Mouse (Mus musculus) CH12.LX (cell line): ENCODE measurements around the gene Oas1d. TPM values are rescaled to one million over a fixed set of nuclear protein-coding genes. Genes with fewer than 3 reads are reported as not detected.

Experiments used
- DNase-seq: peaks from one replicate; pipeline ENCODE4 v3.0.0-alpha.2; 2013; ENCODE audit errors: extremely low read depth
- H3K27ac ChIP-seq: 2 replicates; pipeline ENCODE4 v1.5.1; 2012; ENCODE audit warnings: low read depth, mild to moderate bottlenecking, control low read depth, moderate library complexity; ENCODE audit not compliant: insufficient read depth
- H3K27me3 ChIP-seq: replicated peaks from 2 replicates; pipeline ENCODE3; 2012; ENCODE audit warnings: inconsistent platforms
- H3K36me3 ChIP-seq, 2 experiments: replicated peaks in 1 of 2; 2 replicates each; pipeline versions ENCODE3 to v1.6.1; 2012; ENCODE audit warnings: inconsistent platforms in 1 of 2, low read length in 1 of 2, mild to moderate bottlenecking in 1 of 2, mixed read lengths in 1 of 2, moderate library complexity in 1 of 2; ENCODE audit not compliant: control insufficient read depth in 1 of 2, insufficient read depth in 1 of 2
- H3K4me1 ChIP-seq, 2 experiments: 2 replicates each; pipeline ENCODE4 v1.6.1; 2012; ENCODE audit warnings: inconsistent platforms in 1 of 2, moderate library complexity in 1 of 2; ENCODE audit not compliant: insufficient read depth in 2 of 2, control insufficient read depth in 1 of 2
- H3K4me2 ChIP-seq: 2 replicates; pipeline ENCODE4 v1.6.1; 2012; ENCODE audit warnings: low read depth, mild to moderate bottlenecking, control low read depth; ENCODE audit not compliant: poor library complexity, insufficient read depth, severe bottlenecking
- H3K4me3 ChIP-seq, 3 experiments: fragments of 150-350 bp in 1 of 3; sonication (generic) in 1 of 3; replicated peaks in 1 of 3; 2 replicates each; pipeline versions ENCODE3 to v1.5.1; 2011 to 2012; ENCODE audit warnings: low read depth in 2 of 3, low read length in 2 of 3, mild to moderate bottlenecking in 2 of 3, moderate library complexity in 2 of 3, control low read depth in 1 of 3, improper control_type of control experiment in 1 of 3, inconsistent platforms in 1 of 3, mixed read lengths in 1 of 3; ENCODE audit not compliant: poor library complexity in 1 of 3
- H3K79me2 ChIP-seq: replicated peaks from 2 replicates; pipeline ENCODE4 v1.6.1; 2012; ENCODE audit warnings: mild to moderate bottlenecking, moderate library complexity; ENCODE audit not compliant: control insufficient read depth, poor library complexity, insufficient read depth, severe bottlenecking; ENCODE audit errors: extremely low read depth
- H3K9ac ChIP-seq: 2 replicates; pipeline ENCODE4 v1.6.1; 2012; ENCODE audit warnings: low read depth, mild to moderate bottlenecking, control low read depth, moderate library complexity; ENCODE audit not compliant: insufficient read depth
- H3K9me3 ChIP-seq: replicated peaks from 2 replicates; pipeline ENCODE3; 2012; ENCODE audit warnings: low read length, inconsistent platforms, mixed read lengths
- CHD2 ChIP-seq: IDR thresholded peaks from 2 replicates; pipeline ENCODE4 v1.6.1; 2011; ENCODE audit warnings: low read length, improper control_type of control experiment
- E2F4 ChIP-seq: IDR thresholded peaks from 2 replicates; pipeline ENCODE4 v1.6.1; 2011; ENCODE audit warnings: low read depth, low read length, improper control_type of control experiment; ENCODE audit not compliant: insufficient replicate concordance
- ELF1 ChIP-seq: IDR thresholded peaks from 2 replicates; pipeline ENCODE4 v1.6.1; 2014; ENCODE audit warnings: low read depth, mild to moderate bottlenecking, inconsistent platforms, low read length, improper control_type of control experiment
- EP300 ChIP-seq: IDR thresholded peaks from 2 replicates; pipeline ENCODE4 v1.6.1; 2011; ENCODE audit warnings: low read length, improper control_type of control experiment
- GABPA ChIP-seq: IDR thresholded peaks from 2 replicates; pipeline ENCODE4 v1.6.1; 2012; ENCODE audit warnings: low read depth, low read length, improper control_type of control experiment, inconsistent platforms; ENCODE audit not compliant: insufficient replicate concordance
- KAT2A ChIP-seq: IDR thresholded peaks from 2 replicates; pipeline ENCODE4 v1.6.1; 2012; ENCODE audit warnings: low read length, improper control_type of control experiment, inconsistent platforms; ENCODE audit not compliant: insufficient replicate concordance
- MAFK ChIP-seq: IDR thresholded peaks from 2 replicates; pipeline ENCODE4 v1.6.1; 2011; ENCODE audit warnings: low read length, improper control_type of control experiment; ENCODE audit not compliant: insufficient replicate concordance
- MAZ ChIP-seq: IDR thresholded peaks from 2 replicates; pipeline ENCODE4 v1.6.1; 2012; ENCODE audit warnings: low read depth, mild to moderate bottlenecking, inconsistent platforms, low read length, improper control_type of control experiment, moderate library complexity
- MXI1 ChIP-seq: IDR thresholded peaks from 2 replicates; pipeline ENCODE4 v1.6.1; 2011; ENCODE audit warnings: mild to moderate bottlenecking, low read depth, low read length, improper control_type of control experiment
- MYC ChIP-seq: IDR thresholded peaks from 2 replicates; pipeline ENCODE4 v1.6.1; 2011; ENCODE audit warnings: low read depth, mild to moderate bottlenecking, improper control_type of control experiment, low read length
- POLR2AphosphoS2 ChIP-seq: IDR thresholded peaks from 2 replicates; pipeline ENCODE4 v1.6.1; 2011; ENCODE audit warnings: low read depth, low read length, improper control_type of control experiment
- RAD21 ChIP-seq: IDR thresholded peaks from 2 replicates; pipeline ENCODE4 v1.6.1; 2011; ENCODE audit warnings: low read depth, mild to moderate bottlenecking, low read length, improper control_type of control experiment, moderate library complexity
- SMC3 ChIP-seq: IDR thresholded peaks from 2 replicates; pipeline ENCODE4 v1.6.1; 2011; ENCODE audit warnings: low read depth, low read length, improper control_type of control experiment
- TCF12 ChIP-seq: IDR thresholded peaks from 2 replicates; pipeline ENCODE4 v1.6.1; 2014; ENCODE audit warnings: low read depth, mild to moderate bottlenecking, inconsistent platforms, low read length, improper control_type of control experiment
- USF1 ChIP-seq: IDR thresholded peaks from 2 replicates; pipeline ENCODE4 v1.6.1; 2014; ENCODE audit warnings: low read depth, mild to moderate bottlenecking, inconsistent platforms, low read length, improper control_type of control experiment
- USF2 ChIP-seq: conservative IDR thresholded peaks from 2 replicates; pipeline ENCODE4 v1.6.1; 2011; ENCODE audit warnings: low read depth, low read length, improper control_type of control experiment
- ZKSCAN1 ChIP-seq: IDR thresholded peaks from 2 replicates; pipeline ENCODE4 v1.6.1; 2012; ENCODE audit warnings: low read depth, inconsistent platforms, low read length, improper control_type of control experiment, borderline replicate concordance
- ZMIZ1 ChIP-seq: IDR thresholded peaks from 2 replicates; pipeline ENCODE4 v1.6.1; 2012; ENCODE audit warnings: low read depth, mild to moderate bottlenecking, inconsistent platforms, low read length, improper control_type of control experiment
- ZNF384 ChIP-seq: IDR thresholded peaks from 2 replicates; pipeline ENCODE4 v1.6.1; 2012; ENCODE audit warnings: low read depth, low read length, improper control_type of control experiment, inconsistent platforms
- dilution Hi-C: fragments of 300-500 bp; cut with MboI; formaldehyde crosslinking; loops from 2 replicates; pipeline ENCODE4 v1.14.3; 2020; ENCODE audit warnings: low sequenced_read_pairs; ENCODE audit not compliant: extremely low pct_unique_long_range_greater_than_20kb, extremely low pct_ligation_motif_present
- in situ Hi-C: fragments of 300-500 bp; cut with MboI; formaldehyde crosslinking; loops from 3 replicates; pipeline ENCODE4 v1.14.3; 2019; ENCODE audit warnings: low sequenced_read_pairs, low pct_ligation_motif_present, low pct_unique_long_range_greater_than_20kb, mixed read lengths
- polyA plus RNA-seq: library from polyadenylated mRNA; unstranded; fragments of >175 nt; gene quantifications from 2 replicates; pipeline ENCODE4 v1.2.1, GENCODE M21; 2012; ENCODE audit warnings: low read depth; ENCODE audit not compliant: insufficient read length
- total RNA-seq, 2 experiments: library from RNA; depleted of rRNA; stranded (reverse); fragments of 300-350 nt in 1 of 2; fragments of >200 nt in 1 of 2; gene quantifications; 2 replicates each; pipeline ENCODE4 v1.2.3; 2012 to 2014

Gene Oas1d
- total and polyA plus RNA-seq, 3 experiments: not detected

- no peaks in the 10 kb centered on the region for H3K9me3 ChIP-seq
- H3K36me3 ChIP-seq: no peaks in the 10 kb centered on the region
- no peak overlapping the region for H3K4me3 ChIP-seq
- dilution Hi-C loops: no loop called here
- H3K27ac ChIP-seq: no peak overlapping the region
- no peak overlapping the region for H3K4me2 ChIP-seq
- H3K4me1 ChIP-seq: no peaks in the 10 kb centered on the region
- DNase-seq: no peak
- no peaks in the 10 kb centered on the region for H3K79me2 ChIP-seq
- in situ Hi-C loops: no loop called here
- no peak for TF ChIP-seq RAD21
- peaks cover 11% of the 10 kb centered on the region for H3K27me3 ChIP-seq
- H3K9ac ChIP-seq: no peak overlapping the region
Measured at GRCm38 (mm10) chr5:120898726-120899125, 15.6 kb upstream of the Oas1d start.

DNA sequence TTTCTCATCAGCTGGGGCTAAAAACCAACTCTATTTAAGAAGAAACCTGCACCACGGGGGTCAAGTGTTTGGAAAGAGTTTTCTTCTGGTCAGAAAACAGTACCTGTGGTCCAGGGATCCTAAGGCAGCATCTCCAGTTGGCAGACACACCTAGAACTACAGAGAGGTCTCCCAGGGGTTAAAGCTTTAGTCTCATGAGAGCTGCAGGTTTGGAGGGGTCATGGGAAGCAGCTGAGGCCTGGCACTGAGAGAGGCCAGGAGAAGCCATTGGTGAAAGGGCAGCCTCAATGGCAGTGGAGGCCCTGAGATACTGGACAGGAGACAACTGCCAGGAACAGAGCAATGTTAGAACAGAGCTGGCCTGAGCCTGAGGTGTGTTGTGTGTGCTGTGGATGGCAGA is 13.7 kb upstream of the Oas1d start:
- Histone ChIP-seq H3K4me1 (no peaks in the 10 kb centered on the region), H3K9ac (no peak overlapping the region), H3K27me3 (peaks cover 11% of the 10 kb centered on the region), H3K79me2 (no peaks in the 10 kb centered on the region), H3K9me3 (no peaks in the 10 kb centered on the region), H3K27ac (no peak overlapping the region), H3K36me3 (no peaks in the 10 kb centered on the region), H3K4me2 (no peak overlapping the region), H3K4me3 (no peak overlapping the region)
- dilution Hi-C loops (no loop called here), in situ Hi-C loops (no loop called here)
- TF ChIP-seq GABPA (no peak), ZMIZ1 (no peak), POLR2AphosphoS2 (no peak), TCF12 (no peak)
- no peak for DNase-seq

DNA sequence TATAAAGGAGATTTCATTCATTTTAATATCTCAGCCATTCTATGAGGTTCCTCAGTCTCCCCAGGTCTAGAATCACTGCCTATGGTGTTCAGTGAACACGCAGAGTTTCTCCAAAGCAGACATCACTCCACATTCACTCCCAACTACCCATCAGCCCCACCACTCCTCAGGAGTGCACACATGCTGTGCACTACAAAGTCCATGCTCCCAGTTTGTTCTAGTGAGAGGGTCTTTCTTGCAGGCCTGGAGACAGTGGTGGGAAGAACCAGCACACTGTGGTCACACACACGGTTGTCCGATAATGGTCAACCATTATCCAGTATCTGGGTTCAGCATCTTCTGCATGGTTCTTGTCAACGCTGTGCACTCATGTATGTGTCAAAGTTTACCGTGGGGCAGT is 12.3 kb upstream of the Oas1d start:
- no peak overlapping the region for H3K4me2 ChIP-seq
- no peak for DNase-seq
- H3K4me1 ChIP-seq: no peaks in the 10 kb centered on the region
- peaks cover 17% of the 10 kb centered on the region for H3K27me3 ChIP-seq
- TF ChIP-seq E2F4: no peak
- TF ChIP-seq USF1: no peak
- TF ChIP-seq EP300: no peak
- no peak for TF ChIP-seq USF2
- no peak for TF ChIP-seq TCF12
- no peak for TF ChIP-seq KAT2A
- TF ChIP-seq MAZ: no peak
- TF ChIP-seq ZKSCAN1: no peak
- no peak for TF ChIP-seq MAFK
- no peak for TF ChIP-seq GABPA
- no peak for TF ChIP-seq MXI1
- TF ChIP-seq CHD2: no peak
- no peak for TF ChIP-seq ELF1
- TF ChIP-seq ZNF384: no peak
- TF ChIP-seq SMC3: no peak
- no peak for TF ChIP-seq POLR2AphosphoS2
- no peak for TF ChIP-seq MYC
- no peak for TF ChIP-seq ZMIZ1
- no peak overlapping the region for H3K27ac ChIP-seq
- no peak overlapping the region for H3K9ac ChIP-seq
- no peaks in the 10 kb centered on the region for H3K79me2 ChIP-seq
- dilution Hi-C loops: no loop called here
- no peaks in the 10 kb centered on the region for H3K36me3 ChIP-seq
- H3K4me3 ChIP-seq: no peak overlapping the region
- no peaks in the 10 kb centered on the region for H3K9me3 ChIP-seq
- in situ Hi-C loops: no loop called here
